Mouse (Mus musculus): Measurements from ENCODE around the gene Pfn4. TPM values are rescaled to one million over a fixed set of nuclear protein-coding genes. Genes with fewer than 3 reads are reported as not detected.
"Not testable (repeated sequence)": the region's sequence is repeated elsewhere in the genome, so short reads cannot be mapped to it uniquely, and the experiment has no call there.

Gene Pfn4
- polyA plus RNA-seq, 1 experiment = 14.8 TPM

DNA sequence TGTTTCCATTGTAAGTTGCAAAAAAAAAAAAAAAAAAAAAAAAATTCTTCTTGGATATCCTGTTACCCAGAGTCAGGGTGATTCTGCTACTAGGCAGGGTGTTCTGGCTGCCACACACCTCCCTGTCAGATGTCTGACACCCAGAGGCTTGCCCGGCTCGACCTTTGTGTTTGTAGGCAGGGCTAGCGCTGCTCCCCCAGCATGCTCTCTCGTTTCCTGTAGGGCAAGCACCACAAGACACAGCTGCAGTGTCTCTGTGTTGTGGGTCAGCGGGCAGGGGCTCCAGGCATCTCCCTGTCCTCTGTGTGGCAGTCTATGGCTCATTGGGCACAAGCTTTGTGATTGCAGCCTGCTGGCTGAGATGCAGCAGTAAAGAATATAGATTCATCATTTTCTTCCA lies 14.8 kb downstream of the Pfn4 start:
- Histone ChIP-seq H3K4me1 (ENCODE audit: control insufficient read depth, insufficient read depth, low read length) (no peaks in the 10 kb centered on the region), H3K27ac (ENCODE audit: insufficient read depth, low read length) (no peak overlapping the region), H3K4me3 (ENCODE audit: insufficient read depth, low read length) (no peak overlapping the region)
- TF ChIP-seq POLR2A (IDR thresholded peaks at IDR 0.05; ENCODE audit: extremely low read depth, insufficient read depth, low read length) (no peak), CTCF (IDR thresholded peaks at IDR 0.05; ENCODE audit: extremely low read depth, insufficient read depth, low read length) (no peak)

DNA sequence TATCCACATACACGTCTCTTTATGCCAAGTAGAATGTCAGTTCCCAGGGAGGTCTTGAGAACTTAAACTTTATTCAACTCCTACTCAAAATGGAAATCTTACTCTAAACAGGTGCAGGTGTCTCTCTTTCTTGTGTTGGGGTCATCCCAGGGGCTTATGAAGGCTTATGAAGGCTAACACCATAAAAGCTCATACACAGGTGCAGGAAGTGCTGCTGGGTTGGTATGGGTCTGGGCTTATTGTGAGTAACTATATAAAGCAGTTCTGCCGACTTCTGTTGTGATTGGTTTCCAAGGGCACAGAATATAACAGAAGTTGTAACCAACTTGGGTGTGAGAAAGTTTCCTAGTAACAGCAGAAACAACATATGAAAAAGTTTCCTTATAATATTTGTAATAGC lies 15.6 kb downstream of the Pfn4 start:
- Histone ChIP-seq H3K4me3 (ENCODE audit: insufficient read depth, low read length) (no peak overlapping the region), H3K27ac (ENCODE audit: insufficient read depth, low read length) (no peak overlapping the region)
- TF ChIP-seq CTCF (IDR thresholded peaks at IDR 0.05; ENCODE audit: extremely low read depth, insufficient read depth, low read length) = no peak
- no peak for TF ChIP-seq POLR2A (IDR thresholded peaks at IDR 0.05; ENCODE audit: extremely low read depth, insufficient read depth, low read length)

DNA sequence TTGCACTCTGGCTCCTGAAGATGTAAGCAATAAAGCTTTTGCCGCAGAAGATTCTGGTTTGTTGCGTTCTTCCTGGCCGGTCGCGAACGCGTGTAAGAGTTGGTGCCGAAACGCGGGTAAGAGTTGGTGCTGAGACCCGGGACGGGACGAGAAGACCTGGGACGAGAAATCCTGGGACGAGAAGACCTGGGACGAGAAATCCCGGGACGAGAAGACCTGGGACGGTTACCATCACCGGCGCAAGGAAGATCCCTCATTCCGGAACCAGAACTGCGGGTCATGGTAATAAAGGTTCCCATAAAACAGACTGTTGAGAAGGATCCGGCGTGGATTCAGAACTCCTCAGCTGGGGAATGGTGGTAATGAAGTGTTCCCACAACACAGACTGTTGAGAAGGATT lies 19.3 kb downstream of the Pfn4 start:
- H3K4me1 ChIP-seq (ENCODE audit: control insufficient read depth, insufficient read depth, low read length); H3K4me3 ChIP-seq (ENCODE audit: insufficient read depth, low read length); H3K27ac ChIP-seq (ENCODE audit: insufficient read depth, low read length): not testable (repeated sequence)

More for the DNA sequence above, 15.6 kb downstream of the Pfn4 start:
- no peaks in the 10 kb centered on the region for H3K4me1 ChIP-seq (ENCODE audit: control insufficient read depth, insufficient read depth, low read length)

DNA sequence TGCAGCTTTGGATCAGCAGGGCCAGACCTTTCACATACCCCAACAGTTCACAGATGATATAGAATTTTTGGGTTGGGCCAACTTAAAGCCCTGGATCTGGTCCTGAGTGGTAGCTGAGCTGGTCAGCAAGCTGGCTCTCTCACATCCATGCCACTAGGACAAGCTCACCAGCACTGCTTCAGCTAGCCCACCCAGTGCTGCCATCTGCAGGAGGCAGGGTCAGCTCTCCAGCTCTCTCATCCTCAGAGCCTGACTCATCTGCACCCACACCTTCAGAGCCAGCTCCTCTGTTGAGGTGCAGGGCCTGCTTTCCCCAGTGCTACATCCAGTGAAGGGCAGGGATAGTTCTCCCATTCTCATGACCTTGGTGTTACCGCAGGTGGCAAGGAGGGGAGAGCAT lies 24.9 kb downstream of the Pfn4 start:
- Histone ChIP-seq H3K4me1 (ENCODE audit: control insufficient read depth, insufficient read depth, low read length) (no peaks in the 10 kb centered on the region), H3K4me3 (ENCODE audit: insufficient read depth, low read length) (no peak overlapping the region), H3K27ac (ENCODE audit: insufficient read depth, low read length) (no peak overlapping the region)
- TF ChIP-seq CTCF (IDR thresholded peaks at IDR 0.05; ENCODE audit: extremely low read depth, insufficient read depth, low read length) (peak; percentile 44), POLR2A (IDR thresholded peaks at IDR 0.05; ENCODE audit: extremely low read depth, insufficient read depth, low read length) (no peak)

DNA sequence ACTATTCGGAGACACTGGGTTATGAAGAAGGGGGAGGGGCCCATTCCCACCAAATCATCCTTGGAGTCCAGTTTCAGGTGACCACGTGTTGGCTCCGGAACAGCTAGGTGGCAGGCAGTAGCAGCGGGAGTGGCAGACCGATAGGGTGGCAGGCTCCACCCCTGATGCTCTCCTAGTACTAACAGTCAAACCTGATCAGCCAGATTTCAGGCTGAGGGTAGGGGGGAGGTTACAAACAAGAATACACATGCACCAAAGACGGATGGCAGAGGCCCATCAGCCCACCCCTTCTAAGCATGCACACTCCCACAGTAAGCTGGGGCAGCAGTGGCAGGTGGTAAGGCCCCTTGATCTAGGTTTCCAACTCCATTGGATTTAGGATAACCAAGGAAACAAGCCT lies 28.6 kb downstream of the Pfn4 start:
- not testable (repeated sequence) for H3K27ac ChIP-seq (ENCODE audit: insufficient read depth, low read length); H3K4me1 ChIP-seq (ENCODE audit: control insufficient read depth, insufficient read depth, low read length); H3K4me3 ChIP-seq (ENCODE audit: insufficient read depth, low read length)

DNA sequence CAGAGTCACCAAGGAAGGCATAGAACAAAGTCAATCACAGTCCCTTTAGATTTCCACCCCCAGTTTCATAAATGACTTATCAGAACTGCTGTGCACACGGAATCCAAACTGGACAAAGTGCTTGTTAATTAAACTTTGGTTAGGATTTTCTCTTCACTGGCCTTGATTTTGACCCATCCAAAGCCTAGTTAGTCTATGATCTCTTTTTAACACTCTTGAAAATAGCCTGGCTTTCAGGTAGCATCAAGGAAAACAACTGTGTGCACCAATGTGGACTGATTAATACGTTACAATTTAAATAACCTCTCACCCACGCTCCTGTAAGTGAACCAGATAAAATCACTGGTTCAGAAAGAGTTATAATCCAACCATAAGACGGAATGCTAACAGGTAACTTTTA lies 42.2 kb downstream of the Pfn4 start:
- Histone ChIP-seq H3K4me1 (ENCODE audit: control insufficient read depth, insufficient read depth, low read length) (no peaks in the 10 kb centered on the region), H3K4me3 (ENCODE audit: insufficient read depth, low read length) (no peak overlapping the region), H3K27ac (ENCODE audit: insufficient read depth, low read length) (no peak overlapping the region)
- TF ChIP-seq POLR2A (IDR thresholded peaks at IDR 0.05; ENCODE audit: extremely low read depth, insufficient read depth, low read length) (no peak), CTCF (IDR thresholded peaks at IDR 0.05; ENCODE audit: extremely low read depth, insufficient read depth, low read length) (no peak)

DNA sequence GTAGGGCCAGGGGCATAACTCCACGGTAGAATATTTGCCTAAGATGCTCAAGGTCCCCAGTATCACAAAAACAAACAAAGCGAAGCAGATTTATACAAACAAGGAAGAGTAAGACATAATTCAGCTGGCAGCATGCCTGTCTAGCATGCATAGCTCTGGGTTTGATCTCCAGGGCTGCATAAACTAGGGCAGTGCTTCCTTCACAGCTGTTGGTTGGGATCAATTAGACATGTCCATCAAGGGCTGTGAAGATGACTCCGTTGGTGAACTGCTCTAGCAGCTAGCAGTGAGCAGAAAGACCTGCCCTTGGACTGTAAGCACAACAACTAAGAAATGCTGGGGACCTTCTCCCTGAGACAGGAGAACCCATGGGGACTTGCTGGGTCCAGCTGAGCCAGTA lies 42.9 kb downstream of the Pfn4 start:
- Histone ChIP-seq H3K4me3 (ENCODE audit: insufficient read depth, low read length) (no peak overlapping the region), H3K4me1 (ENCODE audit: control insufficient read depth, insufficient read depth, low read length) (no peaks in the 10 kb centered on the region; the same call in 1 of the 2 replicates), H3K27ac (ENCODE audit: insufficient read depth, low read length) (no peak overlapping the region)
- TF ChIP-seq POLR2A (IDR thresholded peaks at IDR 0.05; ENCODE audit: extremely low read depth, insufficient read depth, low read length) (no peak), CTCF (IDR thresholded peaks at IDR 0.05; ENCODE audit: extremely low read depth, insufficient read depth, low read length) (no peak)

DNA sequence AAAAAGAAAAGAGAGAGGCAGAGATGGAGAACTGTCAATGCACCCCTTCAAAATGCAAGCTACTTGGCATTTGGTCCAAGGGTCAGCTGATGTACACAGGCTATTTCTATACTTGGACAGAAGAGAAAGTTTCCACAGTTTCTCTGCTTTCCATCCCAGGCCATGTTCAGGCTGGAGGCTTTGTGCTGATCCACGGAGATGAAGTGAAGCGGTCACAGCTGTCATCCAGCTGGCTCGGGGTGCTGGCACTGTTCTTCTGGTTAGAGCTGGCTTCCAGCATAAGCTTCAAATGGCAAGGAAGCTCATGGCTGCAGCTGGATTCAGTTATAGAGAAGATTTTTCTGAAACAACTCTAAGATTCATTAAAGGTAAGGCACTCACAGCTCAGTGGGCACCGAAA lies 44.8 kb downstream of the Pfn4 start:
- no peak for TF ChIP-seq POLR2A (IDR thresholded peaks at IDR 0.05; ENCODE audit: extremely low read depth, insufficient read depth, low read length)
- TF ChIP-seq CTCF (IDR thresholded peaks at IDR 0.05; ENCODE audit: extremely low read depth, insufficient read depth, low read length) = no peak
- Histone ChIP-seq H3K4me1 (ENCODE audit: control insufficient read depth, insufficient read depth, low read length) (peaks cover 1% of the 10 kb centered on the region; the same call in 1 of the 2 replicates), H3K4me3 (ENCODE audit: insufficient read depth, low read length) (no peak overlapping the region), H3K27ac (ENCODE audit: insufficient read depth, low read length) (no peak overlapping the region)

DNA sequence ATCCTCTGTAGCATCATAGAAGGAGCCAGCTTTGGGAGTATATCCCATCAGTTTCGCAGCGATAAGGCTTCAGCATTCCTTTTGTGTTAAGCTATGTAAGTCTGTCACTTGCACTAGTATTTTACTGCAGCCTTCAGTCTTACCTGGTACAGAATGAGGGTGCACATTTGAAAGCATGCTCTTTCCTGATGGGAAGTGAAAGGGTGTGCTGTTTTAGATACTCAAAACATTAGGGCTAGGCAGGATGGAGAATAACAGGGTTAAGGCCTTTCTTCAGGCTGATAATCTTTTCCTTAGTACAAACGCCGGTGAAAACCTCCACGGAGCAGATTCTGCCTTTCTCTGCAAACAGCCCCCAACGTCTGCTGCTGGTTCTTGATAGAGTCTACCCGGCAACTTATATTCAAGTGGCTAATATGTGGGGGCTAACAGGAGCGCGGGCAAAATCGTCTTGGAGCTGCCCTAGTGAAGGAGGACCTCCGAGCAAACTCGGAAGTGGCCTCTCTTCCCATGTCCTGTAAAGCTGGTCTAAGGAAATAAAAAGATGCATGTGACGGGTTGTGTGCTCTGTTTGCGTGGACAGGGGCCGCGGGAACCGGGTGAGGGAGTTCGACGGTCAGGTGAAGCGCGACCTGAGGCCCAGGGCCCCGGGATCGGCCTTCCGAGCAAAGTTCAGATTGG lies 48.0 kb downstream of the Pfn4 start:
- H3K4me3 ChIP-seq (ENCODE audit: insufficient read depth, low read length) = peak overlapping the region; percentile 91
- H3K27ac ChIP-seq (ENCODE audit: insufficient read depth, low read length) = no peak overlapping the region
- peaks cover 4% of the 10 kb centered on the region for H3K4me1 ChIP-seq (ENCODE audit: control insufficient read depth, insufficient read depth, low read length)
- no peak for TF ChIP-seq POLR2A (IDR thresholded peaks at IDR 0.05; ENCODE audit: extremely low read depth, insufficient read depth, low read length)
- TF ChIP-seq CTCF (IDR thresholded peaks at IDR 0.05; ENCODE audit: extremely low read depth, insufficient read depth, low read length) = no peak

DNA sequence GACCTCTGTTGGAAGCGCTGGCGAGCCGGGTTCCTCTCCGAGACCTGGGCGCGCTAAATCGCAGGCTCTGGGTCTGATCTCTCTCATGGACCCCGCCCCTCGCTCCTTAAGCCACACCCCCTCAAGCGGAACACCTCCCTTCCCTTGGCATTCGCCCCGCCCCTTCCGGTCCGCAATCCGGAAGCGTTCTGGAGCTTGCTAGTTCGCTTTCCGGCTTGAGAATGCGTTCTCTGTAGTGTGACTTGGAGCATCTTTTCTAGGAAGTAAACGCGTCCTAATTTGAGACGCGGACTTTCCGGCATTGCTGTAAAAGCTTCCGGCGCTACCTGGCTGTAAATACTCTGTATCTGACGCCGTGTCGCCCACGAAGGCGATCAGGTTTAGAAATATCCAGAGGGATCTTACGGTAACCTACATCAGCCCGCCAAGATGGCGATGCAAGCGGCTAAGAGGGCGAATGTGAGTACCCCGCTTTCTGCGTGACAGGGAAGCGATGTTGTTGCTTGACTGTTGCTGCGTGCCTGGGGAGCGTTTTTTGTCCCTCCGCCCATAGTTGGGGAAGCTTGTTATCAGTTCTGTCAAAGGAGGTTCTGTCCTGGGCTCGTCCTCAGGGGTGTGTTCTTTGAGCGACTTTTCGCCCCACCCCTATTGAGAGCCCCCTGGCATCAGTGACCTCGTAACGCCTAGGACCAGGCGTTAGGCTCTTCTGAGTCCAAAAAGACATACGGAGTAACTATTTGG lies 48.7 kb downstream of the Pfn4 start, which contains the start of gene Sf3b6:
Sf3b6 (plus strand) TSS at position 184 of the 741 bp plus-strand sequence.
- H3K4me1 ChIP-seq (ENCODE audit: control insufficient read depth, insufficient read depth, low read length) = peaks cover 4% of the 10 kb centered on the region
- peak within 1 kb of the TSS; percentile 91 for H3K4me3 ChIP-seq (ENCODE audit: insufficient read depth, low read length)
- no peak for TF ChIP-seq CTCF (IDR thresholded peaks at IDR 0.05; ENCODE audit: extremely low read depth, insufficient read depth, low read length)
- peak; percentile 84 for TF ChIP-seq POLR2A (IDR thresholded peaks at IDR 0.05; ENCODE audit: extremely low read depth, insufficient read depth, low read length)
- no peak within 1 kb of the TSS for H3K27ac ChIP-seq (ENCODE audit: insufficient read depth, low read length)
